Mouse (Mus musculus): ENCODE measurements around the gene Odc1. TPM values are rescaled to one million over a fixed set of nuclear protein-coding genes. Genes with fewer than 3 reads are reported as not detected.
A peak's percentile ranks its signal among the peaks of the same experiment; 100 is the strongest.

Gene Odc1
- polyA plus RNA-seq, 1 experiment from 2014 or later: 170 TPM

- ATAC-seq (ENCODE audit: insufficient number of reproducible peaks, low FRiP score, low TSS enrichment, low read depth): no peak
Measured at GRCm38 (mm10) chr12:17566046-17566408, 21.4 kb downstream of the Odc1 start.

GRCm38 (mm10) chr12:17568564-17568963 lies 24.0 kb downstream of the Odc1 start:
- ATAC-seq (ENCODE audit: insufficient number of reproducible peaks, low FRiP score, low TSS enrichment, low read depth): no peak
- WGBS: 82% methylated on average over 10 of the region's 10 CpGs
- Histone ChIP-seq H3K27me3 (no peaks in the 10 kb centered on the region), H3K4me3 (replicated peaks) (no peak overlapping the region), H3K9me3 (replicated peaks) (no peaks in the 10 kb centered on the region), H3K4me2 (replicated peaks) (no peak overlapping the region), H3K36me3 (no peaks in the 10 kb centered on the region), H3K27ac (replicated peaks) (no peak overlapping the region), H3K4me1 (no peaks in the 10 kb centered on the region), H3K9ac (no peak overlapping the region)

More at GRCm38 (mm10) chr12:17566046-17566408, 21.4 kb downstream of the Odc1 start:
- H3K9me3 ChIP-seq (replicated peaks): no peaks in the 10 kb centered on the region
- WGBS: 89% methylated on average over 1 of the region's 1 CpGs
- H3K4me2 ChIP-seq (replicated peaks): no peak overlapping the region
- no peaks in the 10 kb centered on the region for H3K4me1 ChIP-seq
- no peak overlapping the region for H3K27ac ChIP-seq (replicated peaks)
- no peak overlapping the region for H3K4me3 ChIP-seq (replicated peaks)
- H3K27me3 ChIP-seq: no peaks in the 10 kb centered on the region
- no peak overlapping the region for H3K9ac ChIP-seq
- H3K36me3 ChIP-seq: no peaks in the 10 kb centered on the region

- ATAC-seq (ENCODE audit: insufficient number of reproducible peaks, low FRiP score, low TSS enrichment, low read depth): no peak
- Histone ChIP-seq H3K9me3 (replicated peaks) (no peaks in the 10 kb centered on the region), H3K9ac (no peak overlapping the region), H3K4me3 (replicated peaks) (no peak overlapping the region), H3K36me3 (no peaks in the 10 kb centered on the region), H3K27me3 (no peaks in the 10 kb centered on the region), H3K4me2 (replicated peaks) (no peak overlapping the region), H3K27ac (replicated peaks) (no peak overlapping the region), H3K4me1 (peaks cover 9% of the 10 kb centered on the region)
- WGBS: 84% methylated on average over 4 of the region's 4 CpGs
Measured at GRCm38 (mm10) chr12:17574591-17574990, 30.0 kb downstream of the Odc1 start.

GRCm38 (mm10) chr12:17575156-17575910 lies 30.7 kb downstream of the Odc1 start:
- Histone ChIP-seq H3K4me3 (replicated peaks) (no peak overlapping the region), H3K4me1 (peaks cover 9% of the 10 kb centered on the region), H3K4me2 (replicated peaks) (no peak overlapping the region), H3K9ac (no peak overlapping the region), H3K27ac (replicated peaks) (no peak overlapping the region), H3K27me3 (no peaks in the 10 kb centered on the region), H3K36me3 (no peaks in the 10 kb centered on the region), H3K9me3 (replicated peaks) (no peaks in the 10 kb centered on the region)
- peak; percentile 69; the same call in 1 of the 2 replicates for ATAC-seq (ENCODE audit: insufficient number of reproducible peaks, low FRiP score, low TSS enrichment, low read depth)
- 49% methylated on average over 5 of the region's 5 CpGs for WGBS

- H3K4me1 ChIP-seq: peaks cover 9% of the 10 kb centered on the region
- H3K4me3 ChIP-seq (replicated peaks): no peak overlapping the region
- no peaks in the 10 kb centered on the region for H3K36me3 ChIP-seq
- H3K4me2 ChIP-seq (replicated peaks): no peak overlapping the region
- H3K27me3 ChIP-seq: no peaks in the 10 kb centered on the region
- no peak overlapping the region for H3K27ac ChIP-seq (replicated peaks)
- ATAC-seq (ENCODE audit: insufficient number of reproducible peaks, low FRiP score, low TSS enrichment, low read depth): peak; percentile 77; the same call in 1 of the 2 replicates
- no peak overlapping the region for H3K9ac ChIP-seq
- WGBS: 12% methylated on average over 6 of the region's 6 CpGs
- no peaks in the 10 kb centered on the region for H3K9me3 ChIP-seq (replicated peaks)
Measured at GRCm38 (mm10) chr12:17576041-17576440, 31.4 kb downstream of the Odc1 start.

- no peak for ATAC-seq (ENCODE audit: insufficient number of reproducible peaks, low FRiP score, low TSS enrichment, low read depth)
- no peak overlapping the region for H3K4me3 ChIP-seq (replicated peaks)
- H3K36me3 ChIP-seq: no peaks in the 10 kb centered on the region
- peaks cover 11% of the 10 kb centered on the region for H3K4me1 ChIP-seq
- 16% methylated on average over 4 of the region's 4 CpGs for WGBS
- H3K27ac ChIP-seq (replicated peaks): no peak overlapping the region
- H3K4me2 ChIP-seq (replicated peaks): no peak overlapping the region
- H3K9ac ChIP-seq: no peak overlapping the region
- no peaks in the 10 kb centered on the region for H3K9me3 ChIP-seq (replicated peaks)
- H3K27me3 ChIP-seq: no peaks in the 10 kb centered on the region
Measured at GRCm38 (mm10) chr12:17578601-17579000, 34.0 kb downstream of the Odc1 start.

- WGBS: 70% methylated on average over 6 of the region's 6 CpGs
- Histone ChIP-seq H3K9me3 (replicated peaks) (no peaks in the 10 kb centered on the region), H3K27me3 (no peaks in the 10 kb centered on the region), H3K27ac (replicated peaks) (no peak overlapping the region), H3K9ac (no peak overlapping the region), H3K4me2 (replicated peaks) (no peak overlapping the region), H3K4me1 (peaks cover 16% of the 10 kb centered on the region), H3K4me3 (replicated peaks) (no peak overlapping the region), H3K36me3 (no peaks in the 10 kb centered on the region)
- no peak for ATAC-seq (ENCODE audit: insufficient number of reproducible peaks, low FRiP score, low TSS enrichment, low read depth)
Measured at GRCm38 (mm10) chr12:17581001-17581400, 36.4 kb downstream of the Odc1 start.

GRCm38 (mm10) chr12:17582406-17582805 lies 37.8 kb downstream of the Odc1 start:
- no peak overlapping the region for H3K27ac ChIP-seq (replicated peaks)
- 93% methylated on average over 4 of the region's 4 CpGs for WGBS
- H3K4me2 ChIP-seq (replicated peaks): no peak overlapping the region
- H3K36me3 ChIP-seq: no peaks in the 10 kb centered on the region
- no peak overlapping the region for H3K4me3 ChIP-seq (replicated peaks)
- no peaks in the 10 kb centered on the region for H3K9me3 ChIP-seq (replicated peaks)
- peaks cover 10% of the 10 kb centered on the region for H3K4me1 ChIP-seq
- no peak for ATAC-seq (ENCODE audit: insufficient number of reproducible peaks, low FRiP score, low TSS enrichment, low read depth)
- no peaks in the 10 kb centered on the region for H3K27me3 ChIP-seq
- no peak overlapping the region for H3K9ac ChIP-seq

- no peak overlapping the region for H3K9ac ChIP-seq
- H3K27ac ChIP-seq (replicated peaks): no peak overlapping the region
- WGBS: 6% methylated on average over 3 of the region's 3 CpGs
Measured at GRCm38 (mm10) chr12:17583860-17584259, 39.3 kb downstream of the Odc1 start.

GRCm38 (mm10) chr12:17586011-17586410 lies 41.4 kb downstream of the Odc1 start:
- no peak for ATAC-seq (ENCODE audit: insufficient number of reproducible peaks, low FRiP score, low TSS enrichment, low read depth)
- WGBS: 74% methylated on average over 3 of the region's 3 CpGs
- no peaks in the 10 kb centered on the region for H3K9me3 ChIP-seq (replicated peaks)

More at GRCm38 (mm10) chr12:17583860-17584259, 39.3 kb downstream of the Odc1 start:
- H3K4me3 ChIP-seq (replicated peaks): no peak overlapping the region
- no peak overlapping the region for H3K4me2 ChIP-seq (replicated peaks)
- no peaks in the 10 kb centered on the region for H3K36me3 ChIP-seq
- H3K4me1 ChIP-seq: peaks cover 10% of the 10 kb centered on the region
- ATAC-seq (ENCODE audit: insufficient number of reproducible peaks, low FRiP score, low TSS enrichment, low read depth): peak; percentile 88
- no peaks in the 10 kb centered on the region for H3K9me3 ChIP-seq (replicated peaks)
- H3K27me3 ChIP-seq: no peaks in the 10 kb centered on the region

GRCm38 (mm10) chr12:17588436-17588835 lies 43.8 kb downstream of the Odc1 start:
- WGBS: 79% methylated on average over 3 of the region's 3 CpGs
- Histone ChIP-seq H3K27ac (replicated peaks) (no peak overlapping the region), H3K9me3 (replicated peaks) (no peaks in the 10 kb centered on the region), H3K4me2 (replicated peaks) (no peak overlapping the region), H3K4me3 (replicated peaks) (no peak overlapping the region), H3K36me3 (no peaks in the 10 kb centered on the region), H3K4me1 (peaks cover 10% of the 10 kb centered on the region), H3K27me3 (no peaks in the 10 kb centered on the region), H3K9ac (no peak overlapping the region)
- ATAC-seq (ENCODE audit: insufficient number of reproducible peaks, low FRiP score, low TSS enrichment, low read depth): no peak

More at GRCm38 (mm10) chr12:17586011-17586410, 41.4 kb downstream of the Odc1 start:
- Histone ChIP-seq H3K9ac (no peak overlapping the region), H3K4me3 (replicated peaks) (no peak overlapping the region), H3K4me1 (peaks cover 10% of the 10 kb centered on the region), H3K27me3 (no peaks in the 10 kb centered on the region), H3K4me2 (replicated peaks) (no peak overlapping the region), H3K27ac (replicated peaks) (no peak overlapping the region), H3K36me3 (no peaks in the 10 kb centered on the region)

Data from embryonic facial prominence, embryonic 15.5 days (tissue).